Mouse (Mus musculus) thymus, postnatal 10 days (tissue): ENCODE data around the gene Rasl11b.

Source experiments
- DNase-seq, 2 experiments: peaks; one replicate each; pipeline ENCODE4 v3.0.0; 2021; ENCODE audit warnings: low spot score in 2 of 2

Rasl11b gene

GRCm38 (mm10) chr5:74194841-74195613 lies at the start of gene Rasl11b:
TSS of gene Rasl11b (plus strand) at chr5:74195286.
- peak; percentile 93 to 98 for DNase-seq

- DNase-seq: no peak
These were observed 47.5 kb upstream of the Rasl11b start for GRCm38 (mm10) chr5:74147631-74148030.

GRCm38 (mm10) chr5:74149975-74150374 lies 45.1 kb upstream of the Rasl11b start:
- no peak for DNase-seq

GRCm38 (mm10) chr5:74151774-74152173 lies 43.3 kb upstream of the Rasl11b start:
- no peak for DNase-seq

GRCm38 (mm10) chr5:74155860-74156351 lies 39.2 kb upstream of the Rasl11b start:
- no peak for DNase-seq

- no peak for DNase-seq
These were observed 36.0 kb upstream of the Rasl11b start for GRCm38 (mm10) chr5:74158929-74159632.

GRCm38 (mm10) chr5:74159906-74160305 lies 35.2 kb upstream of the Rasl11b start:
- DNase-seq: no peak

GRCm38 (mm10) chr5:74160349-74160748 lies 34.7 kb upstream of the Rasl11b start:
- DNase-seq: no peak

GRCm38 (mm10) chr5:74161297-74161926 lies 33.7 kb upstream of the Rasl11b start:
- no peak for DNase-seq

- DNase-seq: no peak
These were observed 33.1 kb upstream of the Rasl11b start for GRCm38 (mm10) chr5:74162013-74162412.

GRCm38 (mm10) chr5:74163141-74163540 lies 31.9 kb upstream of the Rasl11b start:
- no peak for DNase-seq

GRCm38 (mm10) chr5:74164547-74164946 lies 30.5 kb upstream of the Rasl11b start:
- no peak for DNase-seq

GRCm38 (mm10) chr5:74166642-74167041 lies 28.4 kb upstream of the Rasl11b start:
- no peak for DNase-seq

- no peak for DNase-seq
These were observed 27.0 kb upstream of the Rasl11b start for GRCm38 (mm10) chr5:74168085-74168484.

- DNase-seq: no peak
These were observed 23.3 kb upstream of the Rasl11b start for GRCm38 (mm10) chr5:74171768-74172167.

GRCm38 (mm10) chr5:74172208-74172607 lies 22.9 kb upstream of the Rasl11b start:
- no peak for DNase-seq

- no peak for DNase-seq
These were observed 21.8 kb upstream of the Rasl11b start for GRCm38 (mm10) chr5:74173162-74173844.

GRCm38 (mm10) chr5:74175526-74176270 lies 19.4 kb upstream of the Rasl11b start:
- no peak for DNase-seq

GRCm38 (mm10) chr5:74180216-74180615 lies 14.9 kb upstream of the Rasl11b start:
- no peak for DNase-seq

GRCm38 (mm10) chr5:74183118-74183517 lies 12.0 kb upstream of the Rasl11b start:
- DNase-seq: no peak

GRCm38 (mm10) chr5:74184607-74185006 lies 10.5 kb upstream of the Rasl11b start:
- no peak for DNase-seq
